Mouse (Mus musculus): ENCODE data around the gene Fosb. TPM values are rescaled to one million over a fixed set of nuclear protein-coding genes. Genes with fewer than 3 reads are reported as not detected.
A peak's percentile ranks its signal among the peaks of the same experiment; 100 is the strongest.

The Fosb gene
- polyA plus RNA-seq, 1 experiment from 2014 or later, result 0.17 TPM

GRCm38 (mm10) chr7:19311991-19312390 lies 2.1 kb upstream of the Fosb start:
- ATAC-seq (no peak), DNase-seq (ENCODE audit: low spot score) (no peak)
- TF ChIP-seq EP300 (IDR thresholded peaks at IDR 0.05), result no peak
- no peak for TF ChIP-seq CTCF (IDR thresholded peaks at IDR 0.05)
- Histone ChIP-seq H3K9ac (replicated peaks; ENCODE audit: low read depth) (no peak overlapping the region), H3K4me2 (replicated peaks; ENCODE audit: low read depth, low read length) (no peak overlapping the region), H3K4me1 (ENCODE audit: insufficient read depth, low read depth, low read length) (peaks cover 3% of the 10 kb centered on the region; the same call in 1 of the 2 replicates), H3K27me3 (replicated peaks; ENCODE audit: insufficient read depth, low read length) (peaks cover 8% of the 10 kb centered on the region; the same call in 1 of the 2 replicates), H3K36me3 (ENCODE audit: insufficient read depth, low read length) (no peaks in the 10 kb centered on the region), H3K9me3 (ENCODE audit: low read length) (no peaks in the 10 kb centered on the region), H3K27ac (ENCODE audit: low read length) (no peak overlapping the region), H3K4me3 (ENCODE audit: low read depth, low read length) (no peak overlapping the region)
- 39% methylated on average over 4 of the region's 4 CpGs for WGBS

GRCm38 (mm10) chr7:19309278-19309883 lies 470 bp downstream of the Fosb start:
- ATAC-seq, result no peak
- Histone ChIP-seq H3K27ac (ENCODE audit: low read length) (no peak overlapping the region), H3K27me3 (replicated peaks; ENCODE audit: insufficient read depth, low read length) (peaks cover 33% of the 10 kb centered on the region)

GRCm38 (mm10) chr7:19308454-19309277 lies 1.2 kb downstream of the Fosb start:
- H3K27me3 ChIP-seq (replicated peaks; ENCODE audit: insufficient read depth, low read length), result peaks cover 36% of the 10 kb centered on the region
- peak overlapping the region; percentile 39 for H3K9ac ChIP-seq (replicated peaks; ENCODE audit: low read depth)
- H3K4me1 ChIP-seq (ENCODE audit: insufficient read depth, low read depth, low read length), result peaks cover 12% of the 10 kb centered on the region
- ATAC-seq (peak; percentile 91), DNase-seq (ENCODE audit: low spot score) (peak; percentile 98)
- peak overlapping the region; percentile 99 for H3K4me2 ChIP-seq (replicated peaks; ENCODE audit: low read depth, low read length)
- no peaks in the 10 kb centered on the region for H3K36me3 ChIP-seq (ENCODE audit: insufficient read depth, low read length)
- under 1% methylated on average over 51 of the region's 58 CpGs for WGBS
- TF ChIP-seq EP300 (IDR thresholded peaks at IDR 0.05) (peak; percentile 19; the same call in 1 of the 2 replicates), CTCF (IDR thresholded peaks at IDR 0.05) (peak; percentile 51)
- peak overlapping the region; percentile 60 for H3K4me3 ChIP-seq (ENCODE audit: low read depth, low read length)
- H3K27ac ChIP-seq (ENCODE audit: low read length), result peak overlapping the region; percentile 84
- no peaks in the 10 kb centered on the region for H3K9me3 ChIP-seq (ENCODE audit: low read length)

More at GRCm38 (mm10) chr7:19309278-19309883, 470 bp downstream of the Fosb start:
- Histone ChIP-seq H3K36me3 (ENCODE audit: insufficient read depth, low read length) (no peaks in the 10 kb centered on the region), H3K9me3 (ENCODE audit: low read length) (no peaks in the 10 kb centered on the region), H3K4me3 (ENCODE audit: low read depth, low read length) (peak overlapping the region; percentile 60), H3K4me1 (ENCODE audit: insufficient read depth, low read depth, low read length) (peaks cover 6% of the 10 kb centered on the region), H3K9ac (replicated peaks; ENCODE audit: low read depth) (peak overlapping the region; percentile 39; the same call in 1 of the 2 replicates), H3K4me2 (replicated peaks; ENCODE audit: low read depth, low read length) (peak overlapping the region; percentile 99)
- TF ChIP-seq EP300 (IDR thresholded peaks at IDR 0.05), result no peak
- no peak for TF ChIP-seq CTCF (IDR thresholded peaks at IDR 0.05)
- DNase-seq (ENCODE audit: low spot score), result no peak
- WGBS, result under 1% methylated on average over 48 of the region's 48 CpGs

- DNase-seq (ENCODE audit: low spot score) (peak; percentile 87), ATAC-seq (peak; percentile 61)
- no peaks in the 10 kb centered on the region for H3K9me3 ChIP-seq (ENCODE audit: low read length)
- H3K4me3 ChIP-seq (ENCODE audit: low read depth, low read length), result peak overlapping the region; percentile 60
- no peaks in the 10 kb centered on the region for H3K36me3 ChIP-seq (ENCODE audit: insufficient read depth, low read length)
- WGBS, result 2% methylated on average over 16 of the region's 18 CpGs
- peak overlapping the region; percentile 99 for H3K4me2 ChIP-seq (replicated peaks; ENCODE audit: low read depth, low read length)
- peaks cover 14% of the 10 kb centered on the region for H3K4me1 ChIP-seq (ENCODE audit: insufficient read depth, low read depth, low read length)
- peaks cover 43% of the 10 kb centered on the region for H3K27me3 ChIP-seq (replicated peaks; ENCODE audit: insufficient read depth, low read length)
- peak overlapping the region; percentile 84 for H3K27ac ChIP-seq (ENCODE audit: low read length)
- TF ChIP-seq CTCF (IDR thresholded peaks at IDR 0.05), result peak; percentile 2; the same call in 1 of the 2 replicates
- TF ChIP-seq EP300 (IDR thresholded peaks at IDR 0.05), result no peak
- H3K9ac ChIP-seq (replicated peaks; ENCODE audit: low read depth), result peak overlapping the region; percentile 35
Measured at GRCm38 (mm10) chr7:19307739-19308453, 2.0 kb downstream of the Fosb start.

GRCm38 (mm10) chr7:19306819-19307738 lies 2.8 kb downstream of the Fosb start:
- no peak for TF ChIP-seq EP300 (IDR thresholded peaks at IDR 0.05)
- no peak for TF ChIP-seq CTCF (IDR thresholded peaks at IDR 0.05)
- H3K4me2 ChIP-seq (replicated peaks; ENCODE audit: low read depth, low read length), result peak overlapping the region; percentile 99; the same call in 1 of the 2 replicates
- H3K36me3 ChIP-seq (ENCODE audit: insufficient read depth, low read length), result no peaks in the 10 kb centered on the region
- no peak overlapping the region for H3K9ac ChIP-seq (replicated peaks; ENCODE audit: low read depth)
- no peak for ATAC-seq
- DNase-seq (ENCODE audit: low spot score), result no peak
- WGBS, result 65% methylated on average over 25 of the region's 25 CpGs
- no peaks in the 10 kb centered on the region for H3K9me3 ChIP-seq (ENCODE audit: low read length)
- H3K4me1 ChIP-seq (ENCODE audit: insufficient read depth, low read depth, low read length), result peaks cover 14% of the 10 kb centered on the region
- H3K27ac ChIP-seq (ENCODE audit: low read length), result no peak overlapping the region
- peaks cover 51% of the 10 kb centered on the region for H3K27me3 ChIP-seq (replicated peaks; ENCODE audit: insufficient read depth, low read length)
- H3K4me3 ChIP-seq (ENCODE audit: low read depth, low read length), result peak overlapping the region; percentile 60
